Comparison of ENCODE assay signal across 12 mouse cellular contexts in genomic region chr19:45338182-45338581, GRCm38 (mm10). TPM values are rescaled to one million over a fixed set of nuclear protein-coding genes. Genes with fewer than 3 reads are reported as not detected.
DNase-seq lines count a peak whose midpoint lies in the region; ATAC-seq and TF ChIP-seq lines count a peak whose summit lies in the region.
"Had no signal": no experiment of that assay in that cellular context is flagged by ENCODE, and none has a peak within 500 bp of the region (broad histone marks: within the 10 kb centered on the region; RNA-seq: fewer than 3 reads in every experiment).

No protein-coding gene starts in this region.

- DNase-seq in brain, embryonic 14.5 days (ENCODE audit: low read depth), result peak; percentile 87
- peak; percentile 26 to 35 for DNase-seq in layer of hippocampus, postnatal 36 days
- no peak for DNase-seq in cerebellum, adult 18-20 months
- DNase-seq in embryo, embryonic 10.5 days (ENCODE audit: low spot score), result no peak
- no peak for DNase-seq in adrenal gland, adult 2 months
- DNase-seq: liver, embryonic 13.5 days; thymus, postnatal 4 days had no signal

- no peaks in the 10 kb centered on the region for H3K27me3 ChIP-seq in forebrain, embryonic 15.5 days
- no peaks in the 10 kb centered on the region for H3K27me3 ChIP-seq in neural tube, embryonic 13.5 days

- no peak for TF ChIP-seq POLR2A in brain, embryonic 14.5 days (IDR thresholded peaks at IDR 0.05; ENCODE audit: borderline replicate concordance, extremely low read depth, insufficient read depth, insufficient read length, poor library complexity, severe bottlenecking)

- 0 out of 2 replicates have a peak, but pooled peaks have one; percentile 23 for ATAC-seq in forebrain, embryonic 15.5 days (replicated peaks)
- ATAC-seq in neural tube, embryonic 13.5 days (ENCODE audit: low read depth), result peak; percentile 73

- peak overlapping the region; percentile 75 for H3K27ac ChIP-seq in forebrain, embryonic 15.5 days (replicated peaks)
- H3K27ac ChIP-seq in neural tube, embryonic 13.5 days (replicated peaks), result peak overlapping the region; percentile 89
- H3K27ac ChIP-seq: heart, embryonic 13.5 days; kidney, postnatal 0 days; liver, embryonic 13.5 days had no signal

- no peak overlapping the region for H3K4me3 ChIP-seq in forebrain, embryonic 15.5 days
- H3K4me3 ChIP-seq in neural tube, embryonic 13.5 days, result peak overlapping the region; percentile 1; the same call in 1 of the 2 replicates
- H3K4me3 ChIP-seq: heart, embryonic 13.5 days; liver, embryonic 13.5 days; megakaryocyte, embryonic 14.5 days had no signal

- peaks cover 4% of the 10 kb centered on the region; the same call in 1 of the 2 replicates for H3K4me1 ChIP-seq in forebrain, embryonic 15.5 days
- H3K4me1 ChIP-seq in neural tube, embryonic 13.5 days (replicated peaks), result peaks cover 29% of the 10 kb centered on the region
- H3K4me1 ChIP-seq: heart, embryonic 13.5 days; liver, embryonic 13.5 days; megakaryocyte, embryonic 14.5 days had no signal

- WGBS in forebrain, embryonic 15.5 days, result 33% methylated on average over 10 of the region's 10 CpGs
- 18% methylated on average over 10 of the region's 10 CpGs for WGBS in neural tube, embryonic 13.5 days

- H3K36me3 ChIP-seq in forebrain, embryonic 15.5 days, result no peaks in the 10 kb centered on the region
- H3K36me3 ChIP-seq in neural tube, embryonic 13.5 days, result no peaks in the 10 kb centered on the region
- H3K36me3 ChIP-seq: heart, embryonic 13.5 days; liver, embryonic 13.5 days had no signal

- no peak overlapping the region for H3K9ac ChIP-seq in forebrain, embryonic 15.5 days (replicated peaks)
- peak overlapping the region; percentile 5; the same call in 1 of the 2 replicates for H3K9ac ChIP-seq in neural tube, embryonic 13.5 days
- H3K9ac ChIP-seq: heart, embryonic 13.5 days; liver, embryonic 13.5 days had no signal

- no peak for TF ChIP-seq CTCF in brain, embryonic 14.5 days (IDR thresholded peaks at IDR 0.05; ENCODE audit: borderline replicate concordance, extremely low read depth, insufficient read depth, insufficient read length)

- H3K4me2 ChIP-seq in forebrain, embryonic 15.5 days (replicated peaks), result no peak overlapping the region
- peak overlapping the region; percentile 25 for H3K4me2 ChIP-seq in neural tube, embryonic 13.5 days
- H3K4me2 ChIP-seq: heart, embryonic 13.5 days; liver, embryonic 13.5 days had no signal

- no peaks in the 10 kb centered on the region for H3K9me3 ChIP-seq in forebrain, embryonic 15.5 days
- H3K9me3 ChIP-seq in neural tube, embryonic 13.5 days, result no peaks in the 10 kb centered on the region
- H3K9me3 ChIP-seq: heart, embryonic 13.5 days; liver, embryonic 13.5 days; megakaryocyte, embryonic 14.5 days had no signal

RNA-seq across cellular contexts. Expression of gene Btrc, which starts 25.4 kb away (rescaled TPM):
- 45.1 and 55.9 TPM in 2 replicates for polyA plus RNA-seq in brain, embryonic 14.5 days (2012; rRNA removed)
- 52.9 and 63.7 TPM in 2 replicates for polyA plus RNA-seq in forebrain, embryonic 15.5 days (2015; fragmentation: Nextera tagmentation; extraction: Ambion mirVana)
- total RNA-seq in layer of hippocampus, postnatal 36 days (2021), result 10 to 100 TPM; 90.8 to 98.2 TPM
- 67.7 and 72.7 TPM in 2 replicates for polyA plus RNA-seq in neural tube, embryonic 13.5 days (2015; fragmentation: Nextera tagmentation; extraction: Ambion mirVana)
- total RNA-seq in adrenal gland, adult 2 months (2021), result 10 to 100 TPM; 31.7 to 34.8 TPM
- polyA plus RNA-seq in adrenal gland, adult 2 months (2012; rRNA removed), result 7.8 and 10.5 TPM in 2 replicates

Comparison
In these comparisons a context has a peak if more than half of its experiments do, and no peak if none do; other contexts are left out.
1. DNase-seq: peak in brain, embryonic 14.5 days (single experiment) and layer of hippocampus, postnatal 36 days (2 of 2); none in cerebellum, adult 18-20 months (0 of 2), embryo, embryonic 10.5 days (single experiment) and adrenal gland, adult 2 months (single experiment).